Mouse (Mus musculus) hindbrain, embryonic 14.5 days (tissue): ENCODE results near the gene Atoh8. TPM values are rescaled to one million over a fixed set of nuclear protein-coding genes. Genes with fewer than 3 reads are reported as not detected.
A peak's percentile ranks its signal among the peaks of the same experiment; 100 is the strongest.

ENCODE experiments used
- ATAC-seq: fragments of 200-750 bp; cut with Nextera tagmentation; 2 replicates; pipeline ENCODE4 v1.8.0; 2017; ENCODE audit warnings: moderate number of reproducible peaks, mild to moderate bottlenecking, moderate TSS enrichment, moderate library complexity; ENCODE audit not compliant: low FRiP score
- DNase-seq: peaks from one replicate; pipeline ENCODE4 v3.0.0-alpha.2; 2015; ENCODE audit warnings: low spot score
- H3K27ac ChIP-seq: fragments of 300-500 bp; sonication (generic); 2 replicates; pipeline ENCODE4 v1.5.1; 2014; ENCODE audit warnings: mild to moderate bottlenecking, moderate library complexity
- H3K27me3 ChIP-seq: fragments of 300-500 bp; sonication (generic); 2 replicates; pipeline ENCODE4 v1.6.1; 2014; ENCODE audit warnings: mild to moderate bottlenecking, low read length, mixed read lengths; ENCODE audit not compliant: control insufficient read depth, insufficient read depth
- H3K36me3 ChIP-seq: fragments of 300-500 bp; sonication (generic); replicated peaks from 2 replicates; pipeline ENCODE4 v1.6.1; 2014; ENCODE audit not compliant: control insufficient read depth, insufficient read depth
- H3K4me1 ChIP-seq: fragments of 300-500 bp; sonication (generic); replicated peaks from 2 replicates; pipeline ENCODE4 v1.6.1; 2014; ENCODE audit warnings: antibody characterized with exemption, low read length, mixed read lengths; ENCODE audit not compliant: control insufficient read depth, insufficient read depth
- H3K4me2 ChIP-seq: fragments of 300-500 bp; sonication (generic); replicated peaks from 2 replicates; pipeline ENCODE4 v1.6.1; 2014; ENCODE audit warnings: mild to moderate bottlenecking, moderate library complexity
- H3K4me3 ChIP-seq: fragments of 300-500 bp; sonication (generic); replicated peaks from 2 replicates; pipeline ENCODE4 v1.5.1; 2014; ENCODE audit warnings: mild to moderate bottlenecking, low read length
- H3K9ac ChIP-seq: fragments of 300-500 bp; sonication (generic); 2 replicates; pipeline ENCODE4 v1.6.1; 2014
- H3K9me3 ChIP-seq: fragments of 300-500 bp; sonication (generic); 2 replicates; pipeline ENCODE4 v1.6.1; 2016; ENCODE audit warnings: low read length; ENCODE audit not compliant: control insufficient read depth
- WGBS: fragments of 180-500 bp; shearing (Covaris S2); extraction: QIAGEN DNeasy Blood & Tissue Kit; methylation state at CpG from one replicate; pipeline ENCODE4 v1.1.7; 2014; 5-methylcytosine and 5-hydroxymethylcytosine counted together
- polyA plus RNA-seq: library from polyadenylated mRNA; unstranded; fragments of >200 nt; fragmentation: Nextera tagmentation; extraction: Ambion mirVana; gene quantifications from 2 replicates; pipeline ENCODE4 v1.2.1, GENCODE M21; 2014

Gene Atoh8
- polyA plus RNA-seq, 1 experiment from 2014 or later, result 3.0 TPM

DNA sequence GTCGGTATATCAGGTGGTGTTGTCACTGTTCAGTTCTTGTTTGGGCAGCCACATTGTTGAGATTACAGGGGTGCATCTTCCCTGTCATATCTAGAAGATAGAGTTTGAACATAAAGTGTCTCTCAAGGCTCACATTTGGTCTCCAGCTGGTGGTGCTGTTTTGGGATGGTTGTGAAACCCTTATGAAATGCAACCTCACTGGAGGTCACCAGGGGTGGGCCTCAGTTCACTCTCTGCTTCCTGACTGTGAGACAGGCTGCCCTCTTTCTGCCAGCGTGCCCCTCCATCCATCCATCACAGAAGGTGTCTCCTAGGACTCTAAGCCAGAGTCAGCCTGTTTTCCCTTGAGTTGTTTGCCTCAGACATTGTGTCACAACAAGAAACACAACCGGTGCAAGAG is 58.0 kb downstream of the Atoh8 start:
- DNase-seq (no peak), ATAC-seq (no peak)
- Histone ChIP-seq H3K4me3 (no peak overlapping the region), H3K27me3 (no peaks in the 10 kb centered on the region), H3K4me2 (no peak overlapping the region), H3K36me3 (no peaks in the 10 kb centered on the region), H3K27ac (no peak overlapping the region), H3K4me1 (no peaks in the 10 kb centered on the region), H3K9ac (no peak overlapping the region), H3K9me3 (no peaks in the 10 kb centered on the region)
- 75% methylated on average over 3 of the region's 3 CpGs for WGBS

DNA sequence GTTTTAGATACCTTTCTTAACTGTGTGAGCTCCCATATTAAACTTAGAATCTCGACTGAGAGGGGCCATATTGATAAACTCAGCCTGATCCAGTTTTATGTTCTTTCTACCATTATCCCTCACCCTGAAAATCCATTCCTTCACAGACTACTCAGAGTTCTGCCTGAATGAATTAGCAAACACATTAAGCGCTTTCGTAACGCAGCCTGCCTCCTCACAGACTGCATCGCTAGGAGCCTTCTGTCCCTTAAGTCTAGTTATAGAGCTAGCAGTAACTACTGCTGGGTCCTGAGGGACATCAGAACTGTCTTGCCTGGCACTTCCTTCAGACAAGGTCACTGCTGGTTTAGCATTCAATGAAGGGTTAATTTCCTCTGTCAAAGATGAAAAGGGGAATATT is 59.4 kb downstream of the Atoh8 start:
- Histone ChIP-seq H3K27me3 (no peaks in the 10 kb centered on the region), H3K4me1 (no peaks in the 10 kb centered on the region), H3K9me3 (no peaks in the 10 kb centered on the region), H3K36me3 (no peaks in the 10 kb centered on the region), H3K27ac (0 out of 2 replicates have a peak overlapping the region, but pooled peaks have one; percentile 32), H3K4me2 (no peak overlapping the region), H3K9ac (no peak overlapping the region), H3K4me3 (no peak overlapping the region)
- ATAC-seq, result no peak
- no peak for DNase-seq
- WGBS, result 56% methylated on average over 5 of the region's 5 CpGs

DNA sequence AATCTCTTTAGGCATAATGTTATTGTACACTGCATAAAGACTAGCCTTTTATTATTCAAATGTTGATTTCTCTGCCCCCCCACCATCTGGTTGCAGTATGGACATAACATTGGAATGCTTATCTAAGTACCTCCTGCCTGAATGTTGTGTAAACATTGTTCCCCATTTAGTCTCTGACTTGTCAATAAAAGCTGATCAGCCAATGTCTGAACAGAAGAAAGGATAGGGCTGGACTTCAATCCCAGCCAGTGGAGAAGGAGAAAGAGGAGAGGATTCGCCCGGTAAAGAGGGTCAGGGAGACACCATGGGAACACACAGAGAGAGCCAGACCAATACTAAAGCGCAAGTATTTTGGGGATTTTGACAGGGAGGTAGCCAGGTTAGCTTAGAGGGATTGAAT is 60.0 kb downstream of the Atoh8 start:
- 44% methylated on average over 3 of the region's 3 CpGs for WGBS
- Histone ChIP-seq H3K4me3 (no peak overlapping the region), H3K27me3 (no peaks in the 10 kb centered on the region), H3K9ac (no peak overlapping the region), H3K4me1 (no peaks in the 10 kb centered on the region), H3K4me2 (no peak overlapping the region), H3K9me3 (no peaks in the 10 kb centered on the region), H3K36me3 (no peaks in the 10 kb centered on the region), H3K27ac (0 out of 2 replicates have a peak overlapping the region, but pooled peaks have one; percentile 32)
- no peak for ATAC-seq
- DNase-seq, result no peak

DNA sequence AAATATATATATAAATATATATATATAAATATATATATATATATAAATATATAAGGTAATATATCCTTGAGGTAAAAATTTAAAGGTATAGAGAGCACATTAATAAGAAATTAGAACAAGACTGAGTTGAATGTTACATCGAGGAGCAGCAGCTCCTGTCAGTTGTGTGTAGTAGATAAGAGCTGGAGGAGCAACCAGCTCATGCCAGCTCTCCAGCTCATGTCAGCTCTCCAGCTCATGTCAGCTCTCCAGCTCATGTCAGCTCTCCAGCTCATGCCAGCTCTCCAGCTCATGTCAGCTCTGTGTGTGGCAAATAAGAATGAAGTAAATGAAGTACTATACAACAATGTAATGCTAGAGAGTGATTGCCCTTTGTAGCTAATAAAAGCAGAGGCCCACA is 62.0 kb downstream of the Atoh8 start:
- 92% methylated on average over 1 of the region's 1 CpGs for WGBS
- Histone ChIP-seq H3K36me3 (no peaks in the 10 kb centered on the region), H3K9me3 (no peaks in the 10 kb centered on the region), H3K27me3 (no peaks in the 10 kb centered on the region), H3K4me2 (no peak overlapping the region), H3K4me1 (no peaks in the 10 kb centered on the region), H3K9ac (no peak overlapping the region), H3K27ac (no peak overlapping the region), H3K4me3 (no peak overlapping the region)
- DNase-seq (no peak), ATAC-seq (no peak)

DNA sequence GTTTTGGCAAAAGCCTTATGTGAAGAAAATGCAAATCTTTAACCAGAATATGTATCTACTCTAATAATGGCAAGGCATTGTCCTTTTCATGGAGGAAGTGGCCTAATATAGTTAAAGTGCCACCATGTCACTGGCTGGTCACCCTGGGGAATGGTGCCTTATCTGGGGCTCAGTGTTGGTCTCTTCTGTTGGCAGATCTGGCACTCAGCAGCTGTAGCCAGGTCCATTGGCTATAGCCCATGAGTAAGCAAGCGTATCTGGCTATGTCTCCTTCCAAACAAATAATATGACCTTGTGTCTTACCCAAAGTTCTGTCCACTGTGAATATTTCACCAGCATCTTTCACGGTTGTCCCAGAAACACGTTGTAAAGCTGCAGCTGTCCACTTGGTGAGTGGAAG is 64.0 kb downstream of the Atoh8 start:
- 91% methylated on average over 3 of the region's 3 CpGs for WGBS
- no peak for DNase-seq

DNA sequence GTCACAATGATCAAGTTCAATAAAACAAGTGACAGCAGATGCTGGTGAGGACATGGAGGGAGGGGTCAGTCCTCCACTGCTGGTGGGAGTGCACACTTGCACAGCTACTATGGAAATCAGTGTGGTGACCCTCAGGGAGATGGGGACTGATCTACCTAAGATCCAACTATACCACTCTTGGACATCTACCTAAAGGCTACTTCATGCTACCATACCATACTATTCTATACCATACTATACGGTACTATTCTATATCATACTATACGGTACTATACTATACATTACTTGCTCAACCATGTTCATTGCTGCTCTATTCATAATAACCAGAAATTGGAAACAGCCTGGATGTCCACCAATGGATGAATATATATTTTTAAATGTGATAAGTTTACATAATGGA is 69.5 kb downstream of the Atoh8 start:
- H3K9me3 ChIP-seq, result no peaks in the 10 kb centered on the region
- H3K36me3 ChIP-seq, result no peaks in the 10 kb centered on the region
- no peak overlapping the region for H3K4me3 ChIP-seq
- ATAC-seq (no peak), DNase-seq (no peak)
- H3K4me1 ChIP-seq, result no peaks in the 10 kb centered on the region
- H3K27me3 ChIP-seq, result no peaks in the 10 kb centered on the region
- 51% methylated on average over 2 of the region's 2 CpGs for WGBS
- no peak overlapping the region for H3K4me2 ChIP-seq
- no peak overlapping the region for H3K9ac ChIP-seq
- no peak overlapping the region for H3K27ac ChIP-seq

More for the DNA sequence above, 64.0 kb downstream of the Atoh8 start:
- Histone ChIP-seq H3K4me1 (no peaks in the 10 kb centered on the region), H3K27me3 (no peaks in the 10 kb centered on the region), H3K27ac (no peak overlapping the region), H3K4me2 (no peak overlapping the region), H3K4me3 (no peak overlapping the region), H3K9ac (no peak overlapping the region), H3K36me3 (no peaks in the 10 kb centered on the region), H3K9me3 (no peaks in the 10 kb centered on the region)
- no peak for ATAC-seq

DNA sequence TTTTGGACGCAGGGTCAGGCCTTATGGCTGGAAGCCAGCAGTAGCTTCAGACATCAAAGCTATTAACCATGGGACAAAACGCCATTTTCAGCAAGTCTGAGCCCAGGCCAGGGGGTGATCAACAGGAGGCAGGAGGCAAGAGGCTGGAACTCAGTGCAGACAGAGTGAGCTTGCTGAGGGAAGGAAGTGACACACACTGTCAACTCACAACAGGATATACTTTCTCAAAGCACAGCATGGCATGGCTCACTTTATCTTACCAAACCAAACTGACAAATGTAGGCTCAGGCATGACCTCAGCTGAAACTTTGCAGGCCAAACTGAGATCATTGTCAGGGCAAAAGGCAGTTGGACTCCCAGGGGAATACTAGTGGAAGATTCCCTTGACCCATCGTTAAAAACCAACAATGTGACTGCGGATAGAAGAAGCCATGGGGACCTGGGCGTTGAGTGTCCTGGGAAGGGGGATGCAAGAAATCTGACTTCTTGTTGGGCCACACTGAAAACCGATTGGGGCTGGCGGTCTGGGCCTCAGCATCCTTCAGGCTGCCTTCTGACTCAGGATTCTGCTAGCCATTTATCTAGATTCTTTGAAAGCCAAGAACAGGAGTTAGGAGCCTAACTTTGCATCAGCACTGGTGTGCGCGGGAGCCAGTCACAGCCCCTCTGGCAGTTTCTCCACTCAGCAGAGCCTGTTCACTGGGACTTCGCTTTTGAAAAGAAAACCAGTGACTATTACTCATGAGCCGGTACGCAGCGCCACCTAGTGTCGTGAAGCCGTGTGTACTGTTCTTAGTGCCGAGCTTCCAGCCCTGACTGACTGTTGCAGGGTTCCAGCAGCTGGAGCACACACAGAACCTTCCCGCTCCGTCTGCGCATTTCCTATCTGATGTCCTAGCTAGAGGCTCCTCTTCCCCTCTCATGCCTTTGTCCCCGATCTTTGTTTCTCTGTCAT is 70.8 kb downstream of the Atoh8 start:
- Histone ChIP-seq H3K27me3 (no peaks in the 10 kb centered on the region), H3K36me3 (no peaks in the 10 kb centered on the region), H3K9ac (no peak overlapping the region), H3K4me3 (no peak overlapping the region), H3K27ac (no peak overlapping the region), H3K4me2 (no peak overlapping the region), H3K9me3 (no peaks in the 10 kb centered on the region), H3K4me1 (no peaks in the 10 kb centered on the region)
- 22% methylated on average over 20 of the region's 20 CpGs for WGBS
- DNase-seq, result peak; percentile 98
- peak; percentile 91 for ATAC-seq

GRCm38 (mm10) chr6:72162155-72162890 is 73.1 kb downstream of the Atoh8 start:
- no peaks in the 10 kb centered on the region for H3K36me3 ChIP-seq
- DNase-seq, result no peak
- 51% methylated on average over 19 of the region's 19 CpGs for WGBS
- no peak overlapping the region for H3K9ac ChIP-seq
- no peak for ATAC-seq
- no peak overlapping the region for H3K27ac ChIP-seq
- no peaks in the 10 kb centered on the region for H3K27me3 ChIP-seq
- no peak overlapping the region for H3K4me2 ChIP-seq
- H3K4me3 ChIP-seq, result no peak overlapping the region
- H3K9me3 ChIP-seq, result no peaks in the 10 kb centered on the region
- H3K4me1 ChIP-seq, result no peaks in the 10 kb centered on the region

DNA sequence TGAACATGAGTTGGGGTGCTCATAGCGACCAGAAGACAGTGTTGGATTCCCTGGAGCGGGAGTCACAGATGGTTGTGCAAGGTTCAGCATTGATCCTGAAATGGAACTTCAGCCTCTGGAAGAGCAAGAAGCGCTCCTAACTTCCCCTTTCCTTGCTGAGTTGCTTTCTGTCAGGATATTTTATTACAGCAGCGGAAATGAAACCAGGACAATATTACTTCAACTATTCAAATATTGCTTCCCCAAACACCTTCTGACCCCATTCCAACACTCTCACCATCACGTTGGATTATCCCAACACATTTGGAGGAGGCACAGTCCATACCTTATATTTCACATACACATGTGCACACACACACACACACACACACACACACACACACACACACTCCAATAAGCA is 73.6 kb downstream of the Atoh8 start:
- ATAC-seq (no peak), DNase-seq (no peak)
- H3K9me3 ChIP-seq, result no peaks in the 10 kb centered on the region
- H3K36me3 ChIP-seq, result no peaks in the 10 kb centered on the region
- no peak overlapping the region for H3K4me2 ChIP-seq
- H3K4me3 ChIP-seq, result no peak overlapping the region
- no peak overlapping the region for H3K27ac ChIP-seq
- no peaks in the 10 kb centered on the region for H3K27me3 ChIP-seq
- no peak overlapping the region for H3K9ac ChIP-seq
- H3K4me1 ChIP-seq, result no peaks in the 10 kb centered on the region
- WGBS, result 93% methylated on average over 5 of the region's 5 CpGs
